Mouse (Mus musculus): ENCODE measurements at regions not wholly inside any gene's neighbourhood (a gene's known extent, or its start where the extent isn't known, plus 50 kb on each side); places are given as distances from the start of the nearest gene placed in this dataset.

DNA sequence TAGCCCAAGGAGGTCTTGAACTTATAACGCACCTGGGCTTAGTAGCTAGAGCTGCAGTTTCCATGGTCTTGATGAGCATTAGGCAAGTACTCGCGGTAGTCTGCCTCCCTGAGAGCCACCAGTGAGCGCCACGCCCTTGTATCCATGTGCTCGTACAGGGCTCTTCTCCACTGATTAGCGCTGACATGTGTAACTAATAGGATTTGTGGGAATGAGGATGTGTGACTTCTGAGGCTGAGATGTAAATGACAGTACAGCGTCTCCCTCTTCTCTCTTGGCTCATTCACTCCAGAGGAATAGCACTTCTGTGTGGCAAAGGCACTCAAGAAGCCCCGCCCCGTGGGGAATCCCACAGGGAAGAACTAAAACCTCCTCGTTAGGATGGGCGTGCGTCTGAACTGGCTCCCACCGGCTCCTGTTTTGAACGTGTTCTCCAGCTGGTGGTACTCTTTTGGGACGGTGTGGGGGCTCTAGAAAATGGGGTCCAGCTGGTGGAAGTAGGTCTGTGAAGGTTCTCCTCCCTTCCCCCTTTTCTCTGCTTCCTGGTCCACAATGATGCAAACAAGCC, 94.3 kb upstream of the Pkdcc start:
- TF ChIP-seq POLR2A (IDR thresholded peaks at IDR 0.05; ENCODE audit: extremely low read depth, insufficient read depth, low read length) = no peak
- TF ChIP-seq CTCF (IDR thresholded peaks at IDR 0.05; ENCODE audit: extremely low read depth, insufficient read depth, low read length) = no peak

Measured in cortical plate, adult 2 months (tissue).